Mouse (Mus musculus) kidney, adult 2 months (tissue): ENCODE results near the gene Pde4d. TPM values are rescaled to one million over a fixed set of nuclear protein-coding genes. Genes with fewer than 3 reads are reported as not detected.
A peak's percentile ranks its signal among the peaks of the same experiment; 100 is the strongest.

Source experiments
- DNase-seq: peaks from one replicate; pipeline ENCODE4 v3.0.0; 2021
- H3K27ac ChIP-seq: fragments of 200-500 bp; 2 replicates; pipeline ENCODE4 v1.5.1; 2012; ENCODE audit warnings: low read depth, low read length, control low read depth, inconsistent platforms; ENCODE audit not compliant: insufficient read depth
- H3K27me3 ChIP-seq: fragments of 200-500 bp; replicated peaks from 2 replicates; pipeline ENCODE4 v1.6.1; 2012; ENCODE audit warnings: mild to moderate bottlenecking, moderate library complexity, low read length, inconsistent platforms; ENCODE audit not compliant: control insufficient read depth, insufficient read depth
- H3K36me3 ChIP-seq: fragments of 200-500 bp; 2 replicates; pipeline ENCODE4 v1.6.1; 2012; ENCODE audit warnings: mild to moderate bottlenecking, moderate library complexity, low read length, inconsistent platforms; ENCODE audit not compliant: control insufficient read depth, insufficient read depth
- H3K4me1 ChIP-seq: fragments of 200-500 bp; 2 replicates; pipeline ENCODE4 v1.6.1; 2011; ENCODE audit warnings: low read length; ENCODE audit not compliant: control insufficient read depth, insufficient read depth
- H3K4me3 ChIP-seq: fragments of 200-500 bp; 2 replicates; pipeline ENCODE4 v1.5.1; 2011; ENCODE audit warnings: mild to moderate bottlenecking, low read depth, low read length, control low read depth; ENCODE audit not compliant: insufficient read depth
- CTCF ChIP-seq: fragments of 200-500 bp; conservative IDR thresholded peaks from 2 replicates; pipeline ENCODE4 v1.5.1; 2011; ENCODE audit warnings: low read depth, mild to moderate bottlenecking, control low read depth, low read length, moderate library complexity, mixed read lengths; ENCODE audit not compliant: insufficient read depth, insufficient read length
- POLR2A ChIP-seq: fragments of 200-500 bp; IDR thresholded peaks from one replicate; pipeline ENCODE4 v1.6.1; 2011; ENCODE audit warnings: low read depth, low read length, control low read depth
- WGBS: fragments of 180-500 bp; shearing (Covaris S2); methylation state at CpG from one replicate; pipeline ENCODE4 v1.1.7; 2018; 5-methylcytosine and 5-hydroxymethylcytosine counted together
- polyA plus RNA-seq: library from polyadenylated mRNA; depleted of rRNA; stranded (reverse); fragments of >200 nt; gene quantifications from 2 replicates; pipeline ENCODE4 v1.2.3, GENCODE M21; 2012

Gene Pde4d
- polyA plus RNA-seq, 1 experiment = 18.3 TPM

DNA sequence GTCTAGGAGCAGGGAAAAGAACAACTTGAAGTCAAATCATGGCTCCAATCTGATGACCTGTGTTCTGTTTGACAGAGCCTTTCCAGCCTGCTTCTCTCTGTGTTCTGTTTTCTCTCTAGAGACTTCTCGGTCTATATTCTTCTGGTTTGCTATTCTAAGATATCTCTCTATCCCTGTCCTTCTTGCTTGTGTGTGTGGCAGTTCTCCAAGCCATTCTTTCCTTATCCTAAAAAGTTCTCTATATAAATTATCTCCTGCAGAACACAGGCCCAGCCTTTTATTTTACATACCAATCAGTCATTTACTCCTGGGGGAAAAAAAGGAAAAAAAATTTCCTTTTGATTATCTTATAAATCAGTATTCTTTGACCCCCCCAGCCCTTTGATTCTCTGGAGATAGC, 1229.2 kb downstream of the Pde4d start:
- DNase-seq = no peak
- WGBS = 94% methylated on average over 1 of the region's 1 CpGs
- Histone ChIP-seq H3K27me3 (no peaks in the 10 kb centered on the region), H3K4me1 (no peaks in the 10 kb centered on the region), H3K4me3 (no peak overlapping the region), H3K36me3 (no peaks in the 10 kb centered on the region), H3K27ac (no peak overlapping the region)
- TF ChIP-seq POLR2A (no peak), CTCF (no peak)

DNA sequence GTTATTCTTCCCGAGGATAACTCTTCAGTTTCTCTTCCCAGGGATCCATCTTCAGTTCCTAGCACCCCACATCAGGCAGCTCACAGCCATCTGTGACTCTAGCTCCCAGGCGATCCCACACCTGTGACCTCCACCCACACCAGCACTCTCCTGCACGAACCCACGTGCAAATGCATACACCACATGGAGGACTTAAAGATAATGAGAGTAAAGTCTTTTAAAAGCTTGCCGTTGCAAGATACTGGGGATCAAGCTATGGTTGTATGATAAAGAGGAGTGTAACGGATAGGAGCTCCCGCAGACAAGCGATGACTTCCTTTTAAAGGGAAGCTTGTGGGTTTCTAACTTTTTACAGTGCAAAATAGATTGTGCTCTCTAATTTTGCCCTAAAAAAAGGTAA, 1230.5 kb downstream of the Pde4d start:
- Histone ChIP-seq H3K4me1 (peaks cover 5% of the 10 kb centered on the region; the same call in 1 of the 2 replicates), H3K27ac (no peak overlapping the region), H3K36me3 (no peaks in the 10 kb centered on the region), H3K4me3 (no peak overlapping the region), H3K27me3 (no peaks in the 10 kb centered on the region)
- DNase-seq = no peak
- whole genome bisulfite sequencing = 94% methylated on average over 8 of the region's 8 CpGs
- TF ChIP-seq POLR2A = no peak
- TF ChIP-seq CTCF = no peak

DNA sequence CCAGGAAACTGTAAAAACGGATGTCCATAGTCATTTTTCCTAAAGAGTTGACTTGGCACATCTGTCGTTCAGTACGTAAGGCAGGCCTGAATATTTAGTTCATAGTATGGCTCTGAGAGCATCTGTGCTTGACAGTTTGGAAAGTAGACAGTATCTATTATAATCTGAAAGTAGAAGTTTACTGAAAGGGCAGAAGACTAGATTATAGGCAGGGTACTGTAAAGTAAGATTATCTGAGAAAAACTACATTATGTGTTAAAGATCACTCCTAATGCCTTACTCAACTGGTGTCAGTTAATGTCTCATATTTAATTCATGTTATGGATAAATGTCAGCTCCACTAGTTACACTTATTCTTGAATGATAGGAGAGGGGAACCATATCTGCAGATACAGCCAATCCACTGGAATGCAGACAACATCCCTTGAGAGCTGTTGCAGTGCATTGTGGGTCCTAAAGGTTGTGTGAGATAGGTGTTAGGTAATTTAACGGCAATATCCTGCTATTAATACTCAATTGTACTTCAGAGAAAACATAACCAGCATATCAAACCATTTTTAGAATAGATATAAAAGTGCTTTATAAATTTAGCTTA, 1232.0 kb downstream of the Pde4d start:
- WGBS = 75% methylated on average over 4 of the region's 4 CpGs
- Histone ChIP-seq H3K36me3 (no peaks in the 10 kb centered on the region), H3K27me3 (no peaks in the 10 kb centered on the region), H3K27ac (no peak overlapping the region), H3K4me1 (peaks cover 5% of the 10 kb centered on the region; the same call in 1 of the 2 replicates), H3K4me3 (no peak overlapping the region)
- no peak for DNase-seq
- no peak for TF ChIP-seq POLR2A
- no peak for TF ChIP-seq CTCF

DNA sequence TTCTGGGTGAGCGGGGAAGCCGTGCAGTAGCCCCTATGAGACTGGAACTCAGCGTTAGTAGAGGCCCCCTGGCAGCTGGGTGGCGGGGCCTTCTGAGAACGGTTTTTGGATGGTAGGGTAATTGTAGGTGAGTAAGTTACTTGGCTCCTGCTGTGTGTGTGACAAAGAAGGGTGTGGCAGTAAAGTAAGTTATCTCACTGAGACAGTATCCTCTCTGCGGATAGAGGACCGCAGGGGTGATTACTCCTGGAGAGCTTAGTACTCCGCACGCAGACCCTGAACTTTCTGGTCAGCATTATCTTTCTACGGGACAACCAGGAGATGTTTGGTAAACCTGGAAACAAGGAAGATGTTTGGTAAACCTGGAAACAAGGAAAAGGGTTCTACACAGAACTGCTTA, 1233.3 kb downstream of the Pde4d start:
- WGBS = 92% methylated on average over 10 of the region's 10 CpGs
- Histone ChIP-seq H3K27me3 (no peaks in the 10 kb centered on the region), H3K27ac (no peak overlapping the region), H3K36me3 (no peaks in the 10 kb centered on the region), H3K4me1 (peaks cover 5% of the 10 kb centered on the region; the same call in 1 of the 2 replicates), H3K4me3 (no peak overlapping the region)
- no peak for DNase-seq
- TF ChIP-seq CTCF = no peak
- no peak for TF ChIP-seq POLR2A

DNA sequence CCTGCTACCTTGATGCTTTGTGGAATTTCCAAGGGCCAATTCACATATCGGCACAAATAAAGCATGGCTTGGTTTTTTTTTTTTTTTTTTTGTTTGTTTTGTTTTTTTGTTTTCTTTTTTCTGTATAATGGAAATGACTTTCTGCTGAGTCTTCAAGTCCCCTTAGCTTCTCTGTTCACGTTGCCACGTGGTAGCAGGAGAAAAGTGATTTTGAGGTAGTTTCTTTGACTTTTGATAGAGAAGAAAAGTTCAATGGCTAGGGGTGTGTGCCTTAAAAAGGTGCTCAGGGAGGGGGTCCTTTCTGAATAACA, 1235.2 kb downstream of the Pde4d start:
- Histone ChIP-seq H3K4me1 (peaks cover 5% of the 10 kb centered on the region; the same call in 1 of the 2 replicates), H3K36me3 (no peaks in the 10 kb centered on the region), H3K4me3 (peak overlapping the region; percentile 58), H3K27ac (peak overlapping the region; percentile 52), H3K27me3 (no peaks in the 10 kb centered on the region)
- 30% methylated on average over 3 of the region's 3 CpGs for WGBS
- TF ChIP-seq CTCF (no peak), POLR2A (no peak)
- DNase-seq = no peak

DNA sequence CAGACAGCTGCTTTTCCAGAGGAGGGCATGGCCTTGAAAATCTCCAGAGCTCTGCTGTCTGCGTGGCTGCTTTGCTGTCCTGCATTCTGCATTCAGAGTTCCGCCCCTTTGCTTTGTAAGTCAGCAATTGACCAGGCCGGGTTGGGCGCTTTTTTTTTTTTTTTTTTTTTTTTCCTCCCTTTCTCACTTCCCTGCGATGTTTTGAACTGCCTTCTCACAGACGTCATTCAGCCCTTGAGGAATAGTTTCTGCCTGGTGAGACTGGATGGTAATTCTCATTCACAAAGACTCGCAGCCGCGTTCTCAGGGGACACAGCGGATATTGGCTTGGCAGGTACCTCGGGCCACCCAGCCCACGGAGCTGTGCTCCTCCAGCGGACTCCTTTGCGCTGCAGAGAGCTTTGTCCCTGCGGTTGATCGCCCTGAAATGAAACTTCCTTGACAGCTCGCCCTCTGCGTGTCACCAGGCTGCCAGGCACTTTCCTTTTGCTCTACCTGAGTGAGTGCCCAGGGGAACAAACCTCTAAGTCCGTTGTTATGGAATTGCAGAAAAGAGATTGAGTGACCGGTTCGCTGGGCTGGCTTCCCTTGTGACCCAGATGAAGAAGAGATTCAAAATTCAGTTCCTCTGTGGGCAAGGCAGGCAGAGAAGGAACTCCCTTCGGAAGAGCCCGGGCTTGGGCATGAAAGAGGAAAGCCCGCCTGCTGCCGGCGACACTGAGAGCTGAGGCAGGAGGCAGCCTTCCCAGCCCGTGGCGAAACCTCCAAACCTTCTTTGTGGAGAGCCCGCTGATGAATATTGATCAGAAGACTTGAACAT, 1235.8 kb downstream of the Pde4d start:
- Histone ChIP-seq H3K27ac (peak overlapping the region; percentile 84), H3K4me3 (peak overlapping the region; percentile 58), H3K4me1 (peaks cover 5% of the 10 kb centered on the region; the same call in 1 of the 2 replicates), H3K27me3 (no peaks in the 10 kb centered on the region), H3K36me3 (no peaks in the 10 kb centered on the region)
- WGBS = 3% methylated on average over 29 of the region's 29 CpGs
- DNase-seq = peak; percentile 65
- TF ChIP-seq CTCF = 0 out of 2 replicates have a peak, but pooled peaks have one; percentile 2
- no peak for TF ChIP-seq POLR2A

DNA sequence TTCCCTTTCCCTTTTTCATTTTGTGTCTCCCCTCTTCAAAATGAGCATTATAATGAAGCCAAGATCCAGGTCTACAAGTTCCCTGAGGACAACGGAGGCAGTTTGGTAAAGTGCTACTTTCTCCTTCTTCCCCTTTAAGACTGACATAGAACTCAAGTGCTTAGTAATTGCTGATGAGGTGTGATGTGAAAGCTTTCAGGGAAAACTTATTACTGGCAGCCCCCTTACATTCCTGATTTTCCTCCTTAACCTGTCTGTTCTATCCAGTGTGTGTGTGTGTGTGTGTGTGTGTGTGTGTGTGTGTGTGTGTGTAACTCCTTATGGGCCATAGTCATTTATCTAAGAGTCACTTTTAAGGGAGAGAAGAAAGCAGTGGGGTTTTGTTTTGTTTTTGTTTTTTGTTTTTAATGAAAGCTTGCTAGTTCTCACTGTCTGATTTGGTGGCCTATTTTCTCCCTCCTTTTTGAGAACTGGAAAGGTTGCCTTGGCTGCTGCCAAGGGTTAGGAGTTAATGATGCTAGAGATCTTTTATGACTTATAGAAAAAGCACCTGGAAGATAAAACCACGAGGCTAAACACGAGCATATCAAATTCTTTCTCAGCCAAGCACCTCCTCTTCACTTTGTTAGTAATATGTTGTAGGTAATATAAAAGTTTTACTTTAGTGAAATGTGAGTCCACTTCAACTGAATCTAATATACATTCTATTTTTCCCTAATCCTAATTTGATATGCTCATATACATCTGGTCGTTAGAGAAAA, 1236.5 kb downstream of the Pde4d start:
- TF ChIP-seq CTCF (no peak), POLR2A (no peak)
- Histone ChIP-seq H3K4me3 (peak overlapping the region; percentile 58), H3K27me3 (no peaks in the 10 kb centered on the region), H3K27ac (peak overlapping the region; percentile 84), H3K36me3 (no peaks in the 10 kb centered on the region), H3K4me1 (peaks cover 5% of the 10 kb centered on the region; the same call in 1 of the 2 replicates)
- 34% methylated on average over 4 of the region's 4 CpGs for WGBS
- DNase-seq = peak; percentile 16
